Mouse (Mus musculus): ENCODE measurements around the gene C1rl. TPM values are rescaled to one million over a fixed set of nuclear protein-coding genes. Genes with fewer than 3 reads are reported as not detected.

The C1rl gene
- polyA plus RNA-seq, 1 experiment: 5.0 TPM

Other genes with a start within 250 kb of the C1rl start
- 4.9 and 10.5 TPM in 2 replicates for gene Cd163, start 188.5 kb upstream of the C1rl start, polyA plus RNA-seq (2012; rRNA removed)
- 36.7 and 41.2 TPM in 2 replicates for gene Pex5, start 78.0 kb upstream of the C1rl start, polyA plus RNA-seq (2012; rRNA removed)
- gene Clstn3, start 28.3 kb upstream of the C1rl start, polyA plus RNA-seq (2012; rRNA removed): 1.4 and 1.6 TPM in 2 replicates
- gene C1ra, start 19.3 kb downstream of the C1rl start, polyA plus RNA-seq (2012; rRNA removed): 74.5 and 121 TPM in 2 replicates
- gene C1s1, start 49.2 kb downstream of the C1rl start, polyA plus RNA-seq (2012; rRNA removed): 327 and 369 TPM in 2 replicates
- gene C1rb, start 77.2 kb downstream of the C1rl start, polyA plus RNA-seq (2012; rRNA removed): 0.08 and 0.09 TPM in 2 replicates
- gene C1s2, start 143.0 kb downstream of the C1rl start, polyA plus RNA-seq (2012; rRNA removed): 0.52 and 0.57 TPM in 2 replicates
- 84.5 and 91.6 TPM in 2 replicates for gene Lpcat3, start 169.9 kb downstream of the C1rl start, polyA plus RNA-seq (2012; rRNA removed)
- gene Emg1, start 219.1 kb downstream of the C1rl start, polyA plus RNA-seq (2012; rRNA removed): 73.3 and 84.5 TPM in 2 replicates
- gene Phb2, start 219.2 kb downstream of the C1rl start, polyA plus RNA-seq (2012; rRNA removed): 111 and 120 TPM in 2 replicates
- 17.0 and 18.2 TPM in 2 replicates for gene Ptpn6, start 245.6 kb downstream of the C1rl start, polyA plus RNA-seq (2012; rRNA removed)
- gene Grcc10, start 248.3 kb downstream of the C1rl start, polyA plus RNA-seq (2012; rRNA removed): 214 and 229 TPM in 2 replicates

All from urinary bladder, adult 2 months (tissue).